Mouse (Mus musculus) adrenal gland, adult (tissue): ENCODE results near the gene Fsd1.

Experiments used
- DNase-seq, 2 experiments: peaks; one replicate each; pipeline ENCODE4 v3.0.0; 2022 to 2023; ENCODE audit warnings: low spot score in 1 of 2; ENCODE audit not compliant: inconsistent age in 2 of 2

Gene Fsd1

GRCm38 (mm10) chr17:55961631-55962030, 24.7 kb upstream of the Fsd1 start:
- no peak for DNase-seq

DNA sequence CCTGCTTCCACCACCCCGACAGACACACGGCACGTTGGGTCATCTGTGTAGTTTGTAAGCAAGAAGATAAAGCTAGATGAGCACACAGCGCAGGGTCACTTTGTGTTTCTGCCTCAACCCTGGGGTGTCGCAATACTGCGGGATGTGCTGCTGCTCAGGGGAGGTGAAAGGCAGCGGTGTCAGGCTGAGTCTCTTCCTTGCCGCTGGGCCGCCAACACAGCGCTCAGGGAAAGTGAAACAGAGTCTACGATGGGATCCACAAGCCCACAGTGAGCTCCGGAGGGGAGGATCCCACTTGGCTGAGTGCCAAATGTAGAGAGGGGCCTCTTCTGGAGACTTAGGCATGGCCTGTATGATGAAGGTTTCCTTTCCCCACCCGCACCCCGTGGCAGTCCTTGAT, 23.1 kb upstream of the Fsd1 start:
- DNase-seq: no peak

- no peak for DNase-seq
Observed at GRCm38 (mm10) chr17:55964496-55964895, 21.8 kb upstream of the Fsd1 start.

DNA sequence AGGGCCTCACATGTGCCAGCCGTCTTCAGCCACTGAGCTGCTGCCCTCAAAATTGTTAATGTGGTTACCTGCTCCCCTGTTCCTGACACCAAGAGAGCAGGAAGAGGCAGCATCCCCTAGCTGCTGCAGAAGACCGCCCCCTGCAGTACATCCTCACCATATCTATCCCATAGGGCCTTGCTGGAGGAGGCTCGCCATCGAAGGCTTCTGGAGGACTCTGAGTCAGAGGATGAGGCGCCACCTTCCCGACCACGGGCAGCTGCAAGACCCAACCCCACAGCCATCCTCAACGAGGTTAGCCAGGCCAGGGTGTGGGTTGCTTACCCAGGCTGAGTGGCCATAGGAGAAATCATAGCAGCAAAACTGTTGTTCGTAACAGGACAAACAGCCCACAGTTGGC, 21.3 kb upstream of the Fsd1 start:
- DNase-seq: no peak

DNA sequence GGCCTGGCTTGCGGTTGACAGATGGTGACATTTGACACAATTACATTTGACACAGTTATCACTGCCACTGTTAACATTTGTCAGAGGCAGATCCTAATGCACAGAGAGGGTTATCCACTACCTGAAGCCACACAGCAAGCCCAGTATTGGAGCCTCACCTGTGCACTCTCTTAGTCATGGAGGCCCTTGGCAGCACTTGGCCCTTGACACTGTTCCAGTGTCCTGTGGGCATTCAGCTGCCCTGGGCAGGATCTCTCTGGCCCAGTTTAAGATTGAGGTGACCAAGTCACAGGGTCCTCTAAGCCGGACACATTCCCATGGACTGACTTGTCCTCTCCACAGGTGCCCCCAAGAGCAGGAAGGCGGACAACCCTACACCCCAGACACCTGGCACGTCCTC, 19.1 kb upstream of the Fsd1 start:
- no peak for DNase-seq

- peak in 1 of 2 experiments; percentile 26 for DNase-seq
Observed at GRCm38 (mm10) chr17:55968210-55968609, 18.1 kb upstream of the Fsd1 start.

DNA sequence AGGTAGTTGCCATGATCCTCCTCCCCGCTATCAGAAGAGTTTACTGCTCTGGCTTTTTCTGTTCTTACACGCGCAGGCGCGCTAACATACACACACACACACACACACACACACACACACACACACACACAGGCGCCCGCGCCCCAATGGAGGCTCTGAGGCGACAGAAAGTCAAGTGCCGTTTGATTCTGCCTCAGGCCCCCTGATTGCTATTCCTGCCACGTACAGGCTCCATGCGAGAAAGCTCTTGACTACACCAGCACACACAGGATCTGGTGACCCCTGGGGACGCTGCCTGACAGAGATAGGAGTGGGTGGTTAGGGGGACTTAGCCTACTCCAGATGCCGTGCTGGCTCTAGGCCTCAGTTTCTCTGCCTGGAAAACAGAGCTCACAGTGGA, 16.7 kb upstream of the Fsd1 start:
- DNase-seq: no peak

- peak; percentile 29 to 65 for DNase-seq
Observed at GRCm38 (mm10) chr17:55969966-55970891, 16.1 kb upstream of the Fsd1 start, which contains the start of gene Shd. Gene Shd (plus strand): TSS chr17:55970467.

DNA sequence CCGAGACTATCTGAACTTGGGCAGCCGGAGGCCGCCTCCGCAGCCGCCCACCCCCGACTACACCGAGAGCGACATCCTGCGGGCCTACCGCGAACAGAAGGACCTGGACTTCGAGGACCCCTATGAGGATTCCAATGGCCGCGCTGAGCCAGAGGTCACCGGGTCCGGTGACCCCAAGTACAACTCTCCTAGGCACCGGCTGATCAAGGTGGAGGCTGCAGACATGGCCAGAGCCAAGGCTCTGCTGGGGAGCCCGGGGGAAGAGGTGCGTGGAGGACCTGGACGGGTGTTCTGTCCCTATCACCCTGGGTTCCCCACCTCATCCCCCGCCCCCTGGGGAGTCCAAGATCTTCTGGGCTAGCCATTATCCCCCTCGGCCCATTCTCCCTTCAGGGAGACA, 14.9 kb upstream of the Fsd1 start:
- DNase-seq: no peak

DNA sequence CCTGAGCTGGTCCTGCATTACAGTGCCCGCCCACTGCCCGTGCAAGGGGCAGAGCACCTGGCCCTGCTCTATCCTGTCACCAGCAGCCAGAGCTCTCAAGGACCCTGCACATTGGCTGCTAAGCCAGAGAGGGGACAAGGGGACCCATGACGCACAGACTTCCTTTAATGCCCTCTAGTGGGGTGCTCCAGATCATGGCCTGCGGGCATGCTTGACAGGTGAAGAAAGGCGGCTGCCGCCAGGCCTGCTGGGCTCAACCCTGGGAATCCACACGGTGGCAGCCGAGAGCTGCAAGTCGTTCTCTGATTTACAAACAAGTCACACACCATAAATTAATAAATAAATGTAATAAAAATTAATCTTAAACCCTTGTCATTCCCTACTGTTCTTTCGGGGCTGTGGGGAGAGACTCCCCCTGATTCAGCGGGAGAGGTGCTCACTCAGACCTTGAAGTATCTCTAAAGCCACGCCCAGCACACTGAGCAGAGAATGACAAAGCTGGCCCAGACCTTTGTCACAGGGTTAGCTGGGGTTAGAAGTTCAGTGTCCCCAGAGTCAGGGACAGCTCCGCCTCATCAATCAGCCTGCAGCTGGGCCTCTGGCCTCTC, 9.9 kb upstream of the Fsd1 start:
- peak; percentile 83 to 93 for DNase-seq

DNA sequence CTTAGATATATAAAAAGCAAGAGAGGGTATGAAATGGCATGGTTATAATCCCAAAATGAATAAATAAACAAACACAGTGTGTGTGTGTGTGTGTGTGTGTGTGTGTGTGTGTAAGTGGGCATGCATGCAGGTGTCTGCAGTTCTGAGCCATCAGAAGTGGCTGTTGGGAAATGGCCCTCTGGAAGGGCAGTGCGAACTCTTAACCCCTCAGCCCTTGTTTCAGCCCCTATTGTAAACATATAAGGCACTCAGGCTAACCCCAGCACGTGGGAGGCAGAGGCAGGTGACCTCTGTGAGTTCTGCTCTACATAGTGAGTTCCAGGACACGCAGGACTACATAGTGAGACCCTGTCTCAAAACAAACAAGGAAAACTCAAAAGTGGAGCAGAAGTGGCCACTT, 9.0 kb upstream of the Fsd1 start:
- no peak for DNase-seq

- no peak for DNase-seq
Observed at GRCm38 (mm10) chr17:55990278-55990898, 4.1 kb downstream of the Fsd1 start.

GRCm38 (mm10) chr17:55996007-55996406, 9.7 kb downstream of the Fsd1 start:
- DNase-seq: peak; percentile 83 to 90

- no peak for DNase-seq
Observed at GRCm38 (mm10) chr17:55999794-56000499, 13.6 kb downstream of the Fsd1 start.

- DNase-seq: no peak
Observed at GRCm38 (mm10) chr17:56003000-56003399, 16.7 kb downstream of the Fsd1 start.

DNA sequence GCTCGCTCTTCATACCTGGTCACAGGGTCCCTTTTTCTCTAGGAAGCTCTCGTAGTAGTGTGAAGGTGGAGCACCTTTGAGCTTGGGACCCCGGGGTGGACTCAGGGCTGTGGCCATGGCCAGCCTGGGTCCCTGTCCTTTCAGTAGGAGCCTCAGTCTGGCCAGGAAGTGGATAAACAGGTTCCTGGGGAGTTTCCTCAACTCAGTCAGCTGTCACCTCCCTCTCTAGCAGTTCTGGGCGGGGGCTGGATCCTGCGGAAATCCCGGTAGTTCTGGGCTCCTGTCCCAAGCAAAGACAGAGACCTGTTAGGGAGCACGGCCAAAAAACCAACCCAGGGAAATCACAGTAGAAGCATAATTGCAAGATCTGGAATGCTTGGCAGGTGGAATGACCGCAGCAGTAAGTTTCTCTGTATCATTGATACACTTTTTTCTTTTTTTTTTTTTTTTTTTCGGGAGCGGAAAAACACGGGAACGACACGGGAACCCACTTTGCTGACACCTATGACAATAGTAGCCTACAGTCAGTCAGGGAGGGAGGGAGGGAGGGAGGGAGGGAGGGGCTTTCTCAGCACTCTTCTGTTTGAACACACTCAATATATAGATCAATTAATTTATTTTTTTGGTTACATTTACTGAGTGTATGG, 19.2 kb downstream of the Fsd1 start, which contains the start of the genes Stap2 and Mpnd:
Gene Stap2, minus strand, starts transcription at position 170 of the 647 bp plus-strand sequence.
Gene Mpnd, plus strand, starts transcription at position 297 of the 647 bp plus-strand sequence.
- DNase-seq: peak; percentile 40 to 68

GRCm38 (mm10) chr17:56006956-56007355, 20.6 kb downstream of the Fsd1 start:
- DNase-seq: peak in 1 of 2 experiments; percentile 35

- peak in 1 of 2 experiments; percentile 32 for DNase-seq
Observed at GRCm38 (mm10) chr17:56007444-56008355, 21.4 kb downstream of the Fsd1 start.

GRCm38 (mm10) chr17:56008356-56009087, 22.2 kb downstream of the Fsd1 start:
- peak; percentile 95 to 98 for DNase-seq
